Mouse (Mus musculus) heart, postnatal 36 days (tissue): ENCODE data around the gene Cacna2d4. TPM values are rescaled to one million over a fixed set of nuclear protein-coding genes. Genes with fewer than 3 reads are reported as not detected.

Experiments
- DNase-seq, 2 experiments: peaks; one replicate each; pipeline ENCODE4 v3.0.0; 2021 to 2022
- intact Hi-C: fragments of 180-260 bp; cut with DNase I; formaldehyde crosslinking; loops from one replicate; pipeline ENCODE4 v1.15.1; 2025
- total RNA-seq, 2 experiments: library from RNA; stranded (reverse); gene quantifications; 2 replicates each; pipeline ENCODE4 v1.2.3; 2021

Gene Cacna2d4
- total RNA-seq, 2 experiments from 2014 or later, result not detected

- intact Hi-C loops, result no loop called here
- DNase-seq, result no peak
These were observed 67.0 kb downstream of the Cacna2d4 start for GRCm38 (mm10) chr6:119303331-119303730.

- DNase-seq, result no peak
- intact Hi-C loops, result no loop called here
These were observed 71.6 kb downstream of the Cacna2d4 start for GRCm38 (mm10) chr6:119307867-119308413.

GRCm38 (mm10) chr6:119310176-119310575 lies 73.8 kb downstream of the Cacna2d4 start:
- DNase-seq, result no peak
- intact Hi-C loops, result no loop called here

GRCm38 (mm10) chr6:119312381-119312780 lies 76.1 kb downstream of the Cacna2d4 start:
- intact Hi-C loops, result no loop called here
- no peak for DNase-seq

GRCm38 (mm10) chr6:119313096-119313495 lies 76.8 kb downstream of the Cacna2d4 start:
- intact Hi-C loops, result no loop called here
- no peak for DNase-seq

GRCm38 (mm10) chr6:119313588-119314375 lies 77.5 kb downstream of the Cacna2d4 start:
- intact Hi-C loops, result no loop called here
- DNase-seq, result no peak

GRCm38 (mm10) chr6:119314751-119315476 lies 78.6 kb downstream of the Cacna2d4 start:
- intact Hi-C loops, result no loop called here
- no peak for DNase-seq

GRCm38 (mm10) chr6:119318732-119319131 lies 82.4 kb downstream of the Cacna2d4 start:
- intact Hi-C loops, result no loop called here
- DNase-seq, result no peak

GRCm38 (mm10) chr6:119319358-119319757 lies 83.0 kb downstream of the Cacna2d4 start:
- no peak for DNase-seq
- intact Hi-C loops, result no loop called here

- DNase-seq, result no peak
- intact Hi-C loops, result no loop called here
These were observed 84.2 kb downstream of the Cacna2d4 start for GRCm38 (mm10) chr6:119320481-119320880.

- intact Hi-C loops, result no loop called here
- DNase-seq, result no peak
These were observed 85.4 kb downstream of the Cacna2d4 start for GRCm38 (mm10) chr6:119321752-119322151.

- DNase-seq, result no peak
- intact Hi-C loops, result no loop called here
These were observed 88.5 kb downstream of the Cacna2d4 start for GRCm38 (mm10) chr6:119324776-119325175.

- no peak for DNase-seq
- intact Hi-C loops, result no loop called here
These were observed 89.7 kb downstream of the Cacna2d4 start for GRCm38 (mm10) chr6:119325978-119326377.

GRCm38 (mm10) chr6:119326541-119326940 lies 90.2 kb downstream of the Cacna2d4 start:
- intact Hi-C loops, result no loop called here
- no peak for DNase-seq

GRCm38 (mm10) chr6:119328521-119329115 lies 92.3 kb downstream of the Cacna2d4 start:
- peak in 1 of 2 experiments; percentile 14 for DNase-seq
- intact Hi-C loops, result no loop called here

GRCm38 (mm10) chr6:119329215-119329714 lies 92.9 kb downstream of the Cacna2d4 start:
- peak; percentile 9 to 16 for DNase-seq

GRCm38 (mm10) chr6:119329936-119330335 lies 93.6 kb downstream of the Cacna2d4 start:
- no peak for DNase-seq
- intact Hi-C loops, result no loop called here

More at GRCm38 (mm10) chr6:119329215-119329714, 92.9 kb downstream of the Cacna2d4 start:
- intact Hi-C loops, result no loop called here

- no peak for DNase-seq
- intact Hi-C loops, result no loop called here
These were observed 94.2 kb downstream of the Cacna2d4 start, which contains the start of gene Lrtm2 for GRCm38 (mm10) chr6:119330506-119330905. Gene Lrtm2 (minus strand): TSS chr6:119330766.

- intact Hi-C loops, result no loop called here
- no peak for DNase-seq
These were observed 95.8 kb downstream of the Cacna2d4 start for GRCm38 (mm10) chr6:119332111-119332510.

GRCm38 (mm10) chr6:119333202-119333601 lies 96.9 kb downstream of the Cacna2d4 start:
- intact Hi-C loops, result no loop called here
- DNase-seq, result no peak

- intact Hi-C loops, result no loop called here
- no peak for DNase-seq
These were observed 97.5 kb downstream of the Cacna2d4 start for GRCm38 (mm10) chr6:119333831-119334230.
